Mouse (Mus musculus) heart, adult 18-20 months (tissue): ENCODE results near the gene Ccdc71. TPM values are rescaled to one million over a fixed set of nuclear protein-coding genes. Genes with fewer than 3 reads are reported as not detected.

Source experiments
- DNase-seq, 2 experiments: peaks; one replicate each; pipeline ENCODE4 v3.0.0; 2021 to 2022; ENCODE audit warnings: mixed read lengths in 1 of 2
- long read RNA-seq, 2 experiments: library from polyadenylated mRNA; stranded (forward); transcript quantifications; one replicate each; pipeline ENCODE4 v2.0.0; 2021
- total RNA-seq, 2 experiments: library from RNA; stranded (reverse); gene quantifications; 2 replicates each; pipeline ENCODE4 v1.2.3; 2021

Gene Ccdc71
- total RNA-seq: 10 to 100 TPM; 23.1 to 23.3 TPM
- long read RNA-seq, experiment 1, partial matches to known transcripts: 0 of 7 reads
- long read RNA-seq, experiment 1, other reads (novel, unspliced or antisense): 3 of 7 reads
- long read RNA-seq, experiment 2, partial matches to known transcripts: 0 of 3 reads
- long read RNA-seq, experiment 2, other reads (novel, unspliced or antisense): 2 of 3 reads

DNA sequence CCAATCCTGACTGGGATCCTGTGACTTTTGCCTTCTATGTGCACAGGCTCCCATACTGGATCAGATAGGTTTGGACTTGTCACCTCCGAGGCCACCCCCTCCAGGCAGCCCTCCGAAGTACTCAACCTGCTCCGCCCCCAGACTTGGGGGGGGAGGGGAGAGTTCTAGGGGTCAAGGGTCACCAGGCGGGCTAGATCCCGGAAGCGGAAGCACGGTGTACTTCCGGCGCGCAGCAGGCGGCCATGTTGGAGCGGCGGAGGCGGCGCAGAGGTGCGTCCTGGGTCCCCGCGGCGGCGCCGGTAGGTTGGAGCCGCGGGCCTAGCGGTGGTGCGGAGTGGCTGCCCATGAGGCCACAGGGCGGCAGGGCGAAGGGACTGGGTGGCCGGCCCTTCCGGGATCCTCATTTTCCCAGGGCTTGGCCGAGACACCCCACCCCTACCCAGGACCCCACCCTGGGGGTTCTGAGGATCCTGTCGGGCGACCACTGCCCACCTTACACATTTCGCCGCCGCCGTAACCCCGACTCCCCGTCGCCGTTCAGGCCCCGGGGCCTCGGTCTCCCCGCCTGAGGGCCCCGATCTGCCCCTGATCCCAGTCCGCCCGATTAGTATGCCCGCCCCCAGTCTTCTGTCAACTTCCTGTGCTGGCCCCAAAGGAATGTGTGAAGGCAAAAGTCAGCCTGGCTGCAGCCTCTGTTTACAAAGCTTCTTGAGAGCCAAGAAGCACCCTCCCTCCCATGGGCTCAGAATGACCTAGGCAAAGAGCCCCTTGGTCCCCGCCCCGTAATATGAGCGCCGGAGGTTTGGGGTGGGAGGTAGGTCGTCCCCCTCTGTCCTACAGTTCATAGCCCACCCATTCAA, at the start of gene Ccdc71:
TSS of gene Ccdc71 (plus strand) at position 209 of the 860 bp plus-strand sequence.
- peak; percentile 89 to 92 for DNase-seq

DNA sequence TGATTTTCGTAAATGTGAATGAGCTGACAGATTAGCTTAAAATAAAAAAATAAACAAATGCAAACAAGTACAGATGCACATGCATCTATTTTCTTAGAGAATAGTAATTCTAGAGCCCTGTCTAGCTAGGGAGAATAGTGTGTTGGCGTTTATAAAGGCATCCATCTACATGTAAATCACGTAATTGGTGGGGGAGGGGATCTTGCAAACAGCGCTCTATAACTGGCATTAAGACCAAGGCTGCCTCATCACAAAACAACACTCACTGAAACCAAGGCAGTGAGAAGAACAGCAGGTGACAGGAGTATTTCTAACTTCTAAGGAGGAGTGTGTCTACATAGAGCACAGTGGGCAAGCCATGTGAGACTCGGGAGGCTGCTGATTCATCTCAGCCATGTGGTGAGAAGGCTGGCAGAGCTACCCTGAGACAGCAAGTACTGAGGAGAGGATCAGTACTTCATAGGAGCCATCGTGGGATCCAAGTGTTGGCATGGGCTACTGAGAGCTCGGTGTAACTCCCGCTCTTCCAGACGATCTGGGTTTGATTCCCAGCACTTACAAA, 48.9 kb upstream of the Ccdc71 start:
- no peak for DNase-seq

DNA sequence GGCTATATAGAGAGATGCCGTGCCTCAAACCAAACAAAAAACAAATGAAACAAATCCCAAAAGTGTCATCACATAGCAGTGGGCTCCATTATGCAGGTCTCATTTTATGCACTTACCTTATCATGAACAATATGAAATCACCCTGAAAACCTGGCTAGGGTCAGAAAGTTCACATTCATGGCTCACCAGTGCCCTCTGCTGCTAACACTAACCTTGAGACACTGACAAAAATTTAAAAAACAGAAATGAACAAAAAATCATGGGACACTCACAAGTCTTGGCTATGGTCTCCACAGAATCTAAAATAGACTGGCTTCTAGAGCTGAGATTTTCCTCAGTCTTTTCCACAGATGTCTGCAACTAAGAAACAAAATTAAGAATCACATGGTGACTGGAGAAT, 48.1 kb upstream of the Ccdc71 start:
- DNase-seq: peak in 1 of 2 experiments; percentile 44

DNA sequence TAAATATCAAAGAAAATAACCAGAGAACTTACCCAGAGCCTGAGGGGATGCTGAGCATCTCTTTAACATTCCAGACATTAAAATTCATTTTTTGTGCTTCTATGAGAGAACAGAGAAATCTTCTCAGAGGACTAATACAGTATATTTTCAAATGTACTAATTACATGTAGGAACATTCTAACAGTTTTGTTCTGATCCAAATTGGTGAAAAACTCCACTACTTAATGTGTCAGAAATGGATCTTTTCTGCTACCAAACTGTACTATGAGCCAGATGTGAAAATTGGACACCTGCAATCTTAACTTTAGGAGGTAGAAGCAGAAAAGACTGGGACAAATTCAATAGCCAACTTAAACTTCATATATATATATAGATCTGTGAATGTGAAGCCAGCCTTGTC, 31.9 kb upstream of the Ccdc71 start, which contains the start of gene Ccdc36:
TSS of gene Ccdc36 (minus strand) at position 101 of the 400 bp plus-strand sequence.
- DNase-seq: no peak

DNA sequence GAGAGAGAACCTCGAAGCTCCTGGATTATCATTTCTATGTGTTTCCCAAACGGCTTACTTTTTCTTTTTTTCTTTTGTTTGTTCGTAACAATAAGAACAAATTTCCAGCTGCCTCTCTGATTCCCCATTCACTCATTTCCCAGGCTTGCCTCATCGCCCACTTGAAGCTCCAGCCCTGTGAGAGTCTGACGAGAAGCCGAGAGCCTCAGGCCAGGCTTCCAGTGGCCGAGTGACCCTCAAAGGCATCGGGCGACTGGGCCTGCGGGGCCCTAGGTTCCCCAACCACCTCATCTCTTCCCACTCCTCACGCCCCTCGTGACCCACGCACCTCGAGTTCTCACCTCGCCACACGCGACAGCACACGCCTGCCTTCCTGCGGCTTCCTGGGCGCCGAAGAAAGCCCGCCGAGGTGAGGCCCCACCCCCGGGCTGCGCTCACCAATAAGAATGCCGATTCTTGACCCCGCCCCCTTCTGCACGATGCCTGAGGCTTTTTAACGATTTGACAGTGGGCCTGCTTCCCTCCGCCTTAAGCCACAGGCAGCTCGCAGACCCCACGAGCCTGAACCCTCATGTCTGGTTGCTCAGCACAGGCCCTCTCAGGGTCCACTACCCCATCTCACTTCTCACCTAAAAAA, 28.8 kb upstream of the Ccdc71 start:
- no peak for DNase-seq

DNA sequence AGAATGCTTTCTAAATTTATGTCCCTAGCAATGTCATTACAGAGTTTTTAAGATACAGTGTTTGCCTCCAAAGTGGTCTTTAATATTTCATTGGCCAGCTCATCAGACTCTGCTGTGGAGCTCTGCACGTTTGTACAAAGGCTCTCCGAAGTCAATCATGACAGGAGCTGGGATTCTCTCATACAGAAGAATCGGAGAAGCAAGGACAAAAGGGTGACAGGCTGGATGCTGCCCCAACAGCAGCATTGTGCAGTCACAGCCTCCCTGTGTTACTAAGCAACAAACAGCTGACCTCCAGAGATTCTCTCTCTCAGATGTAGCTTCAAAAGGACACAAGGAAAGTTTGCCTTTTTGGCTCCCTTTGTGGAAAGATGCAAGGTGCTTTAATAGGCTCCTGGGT, 24.1 kb upstream of the Ccdc71 start, which contains the start of gene BC048562:
TSS of gene BC048562 (plus strand) at position 301 of the 400 bp plus-strand sequence.
- DNase-seq: no peak

DNA sequence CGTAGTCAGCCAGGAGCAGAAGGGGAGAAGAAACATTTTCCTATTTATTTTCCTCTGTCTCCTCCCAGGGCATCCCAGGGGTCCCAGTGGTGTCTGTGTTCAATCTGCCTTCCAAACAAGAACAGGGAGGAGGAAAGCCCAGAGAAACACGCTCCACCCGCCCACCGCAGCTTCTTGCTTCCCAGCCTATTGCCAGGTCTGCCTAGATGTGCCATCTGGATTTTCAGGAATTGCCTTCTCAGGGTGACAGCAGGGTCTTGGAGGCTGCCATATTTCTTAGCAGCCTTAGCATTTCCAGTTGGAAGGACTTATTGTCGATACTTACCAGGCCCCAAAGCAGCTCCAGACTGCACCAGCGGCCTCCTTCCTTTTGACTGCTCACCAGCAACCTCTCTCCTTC, 21.2 kb upstream of the Ccdc71 start:
- no peak for DNase-seq

DNA sequence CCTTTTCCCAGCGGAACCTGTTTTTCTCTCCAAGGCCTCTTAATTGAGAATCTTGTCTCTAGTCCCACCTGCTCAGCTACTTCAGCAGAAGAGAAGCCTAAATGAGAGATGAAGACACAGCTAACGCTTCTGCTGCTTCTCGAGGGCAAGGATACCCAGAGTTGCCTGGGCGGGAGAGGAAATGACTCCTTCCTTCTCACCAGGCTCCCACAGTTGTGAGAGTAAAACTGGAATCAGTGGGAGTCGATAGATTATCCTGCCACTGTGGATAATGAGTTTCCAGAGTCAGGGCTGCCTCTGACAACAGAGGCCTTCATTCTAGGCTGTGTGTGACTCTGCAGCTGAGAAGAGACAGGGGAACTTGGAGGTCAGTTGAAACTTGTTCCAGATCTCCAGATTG, 19.8 kb upstream of the Ccdc71 start:
- DNase-seq: no peak

DNA sequence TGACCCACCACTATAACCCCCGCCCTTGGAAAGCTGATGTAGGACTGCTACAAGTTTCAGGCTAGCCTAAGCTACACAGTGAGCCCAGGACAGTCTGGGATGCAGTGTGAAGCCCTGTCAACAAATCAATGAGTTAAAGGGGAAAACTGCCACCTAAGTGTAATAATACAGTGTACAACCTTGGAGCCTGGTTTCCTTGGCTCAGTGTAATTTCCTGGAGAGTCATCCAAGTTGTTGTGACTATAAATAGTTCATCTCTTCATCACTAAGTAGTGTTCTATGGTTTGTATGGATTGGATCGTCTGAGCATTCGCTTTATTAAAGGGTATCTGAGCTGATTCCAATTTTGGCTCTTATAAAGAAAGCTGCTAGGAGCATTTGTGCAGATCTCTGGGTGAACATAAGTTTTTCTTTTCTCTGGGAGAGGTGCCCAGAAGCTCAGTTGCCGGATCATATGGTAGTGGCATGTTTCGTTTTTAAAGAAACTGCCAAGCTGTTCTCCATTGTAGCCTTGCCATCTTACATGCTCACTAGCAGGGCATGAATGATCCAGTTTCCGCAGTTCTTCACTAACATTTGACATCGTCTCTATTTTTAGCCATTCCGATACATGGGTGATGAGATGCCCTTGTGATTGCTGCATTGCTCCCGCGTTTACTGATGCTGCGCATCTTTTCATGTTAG, 18.9 kb upstream of the Ccdc71 start:
- no peak for DNase-seq

DNA sequence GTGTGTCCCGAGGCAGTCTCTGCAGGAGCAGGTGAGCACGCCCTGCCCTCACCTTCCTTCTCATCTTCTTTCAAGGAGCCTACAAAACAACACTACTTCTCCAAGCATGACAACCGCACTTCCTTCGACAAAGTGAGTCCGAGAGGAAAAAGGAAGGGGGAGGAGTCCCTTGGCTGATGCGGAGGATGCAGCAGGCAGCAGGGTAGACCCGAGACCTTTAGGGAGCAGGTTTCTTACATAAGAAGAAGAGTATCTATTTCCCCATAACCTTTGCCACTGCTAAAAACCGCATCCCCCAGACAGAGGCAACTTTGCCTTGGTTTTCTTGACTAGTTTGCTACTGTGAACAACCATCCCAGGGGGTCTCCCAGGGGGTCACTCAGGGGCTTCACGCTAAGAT, 15.2 kb upstream of the Ccdc71 start:
- DNase-seq: no peak

DNA sequence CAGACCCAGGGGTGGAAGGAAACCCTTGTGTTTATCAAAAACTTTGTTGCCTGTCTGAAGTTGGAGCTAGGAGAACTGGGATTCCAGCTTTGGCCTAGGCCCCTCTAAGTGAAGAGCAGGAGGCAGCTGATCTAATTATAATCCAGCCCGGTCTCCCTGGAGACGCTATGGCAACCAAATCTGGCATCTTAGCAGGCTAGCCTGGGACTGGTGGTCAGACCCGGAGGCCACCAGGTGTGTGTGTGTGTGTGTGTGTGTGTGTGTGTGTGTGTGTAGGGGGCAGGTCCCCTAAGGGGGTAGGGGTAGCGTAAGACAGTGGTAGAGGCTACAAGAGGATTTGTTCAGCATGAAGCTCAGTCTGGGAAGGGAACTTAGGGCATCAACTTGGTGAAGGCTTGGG, 10.5 kb upstream of the Ccdc71 start:
- peak in 1 of 2 experiments; percentile 48 for DNase-seq

DNA sequence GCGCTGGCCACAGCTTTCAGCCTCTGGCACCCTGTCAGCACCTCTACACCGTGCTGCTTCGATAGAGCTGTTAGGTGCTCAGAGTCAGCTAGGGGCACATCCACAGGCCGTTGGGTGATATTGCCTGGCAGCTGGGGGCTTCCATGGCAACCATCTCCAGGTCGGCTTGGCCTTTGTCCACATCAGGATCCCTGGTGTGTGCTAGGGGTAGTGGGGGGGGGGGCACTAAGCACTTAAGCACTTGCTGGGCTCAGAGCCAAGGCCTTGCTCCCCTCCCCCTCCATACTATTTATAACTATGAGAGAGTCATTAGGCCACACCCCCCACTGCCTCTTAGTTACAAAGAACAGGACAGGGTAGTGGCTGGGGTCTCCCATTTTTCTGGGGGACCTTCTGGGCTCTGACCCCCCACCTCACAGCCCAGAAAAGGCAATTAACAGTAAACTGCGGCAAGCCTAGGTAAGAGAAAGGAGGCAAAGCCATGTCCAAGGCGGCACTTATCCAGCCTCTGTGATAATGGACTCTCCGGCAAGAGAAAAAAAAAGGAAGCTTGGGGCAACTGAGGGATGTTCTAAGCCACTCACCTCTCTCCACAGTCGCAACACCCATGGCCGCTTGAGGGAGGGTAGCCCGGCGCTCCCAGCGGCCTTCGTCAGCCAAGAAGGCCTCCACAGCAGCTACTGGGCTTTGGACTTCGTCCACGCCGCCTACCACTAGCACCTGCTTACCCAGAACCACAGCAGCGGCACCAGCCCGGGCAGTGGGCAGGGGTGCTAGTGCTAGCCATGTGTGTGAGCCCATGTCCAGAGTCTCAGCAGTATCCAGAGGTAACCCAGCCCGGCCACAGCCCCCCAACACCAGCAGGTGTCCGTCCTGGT, 9.8 kb upstream of the Ccdc71 start:
- peak; percentile 37 to 38 for DNase-seq

DNA sequence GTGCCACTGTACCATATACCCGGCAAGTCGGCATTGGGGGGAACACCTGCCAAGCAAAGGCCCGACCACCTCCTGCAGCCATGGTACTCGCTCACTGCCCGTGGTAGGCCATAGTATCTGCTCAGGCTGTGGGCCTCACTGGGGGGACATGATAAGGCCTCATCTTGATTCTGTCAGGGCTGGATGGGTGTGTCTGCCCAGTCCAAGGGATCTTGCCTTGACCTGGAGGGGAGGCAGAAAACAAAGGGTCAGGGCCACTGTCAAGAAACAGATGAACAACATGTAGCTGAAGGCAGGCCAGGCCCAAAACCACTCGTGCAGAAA, 9.2 kb upstream of the Ccdc71 start:
- DNase-seq: no peak

DNA sequence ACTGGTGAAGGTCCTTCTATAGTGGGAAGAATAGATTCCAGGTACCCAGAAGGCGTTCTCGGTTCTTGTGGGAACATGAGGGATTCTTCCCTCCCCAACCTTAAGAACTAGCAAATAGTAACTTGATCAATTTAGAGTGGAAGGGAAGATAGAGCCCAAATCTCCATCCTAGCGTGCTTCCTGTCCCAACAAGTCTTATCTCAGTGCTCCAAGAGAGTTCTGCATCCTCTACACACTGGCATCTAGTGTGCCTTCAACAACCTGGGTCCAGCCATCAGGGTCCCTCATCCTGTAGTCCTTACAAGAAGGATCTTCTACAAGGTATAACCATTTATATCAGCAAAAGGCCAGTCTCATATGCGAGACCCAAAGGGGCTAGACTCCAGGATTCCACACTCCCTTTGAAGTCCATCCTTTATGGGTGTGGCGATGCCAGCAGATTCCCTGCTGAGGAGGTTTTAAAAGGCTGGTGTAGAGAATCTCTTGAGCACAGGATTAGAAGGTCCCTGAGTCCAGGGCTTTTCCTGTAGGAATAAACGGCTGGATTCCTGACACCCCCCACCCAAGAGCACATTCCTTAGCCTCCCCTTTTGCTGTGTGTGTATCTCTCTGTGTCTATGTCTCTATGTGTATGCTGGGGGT, 8.7 kb upstream of the Ccdc71 start:
- DNase-seq: no peak

DNA sequence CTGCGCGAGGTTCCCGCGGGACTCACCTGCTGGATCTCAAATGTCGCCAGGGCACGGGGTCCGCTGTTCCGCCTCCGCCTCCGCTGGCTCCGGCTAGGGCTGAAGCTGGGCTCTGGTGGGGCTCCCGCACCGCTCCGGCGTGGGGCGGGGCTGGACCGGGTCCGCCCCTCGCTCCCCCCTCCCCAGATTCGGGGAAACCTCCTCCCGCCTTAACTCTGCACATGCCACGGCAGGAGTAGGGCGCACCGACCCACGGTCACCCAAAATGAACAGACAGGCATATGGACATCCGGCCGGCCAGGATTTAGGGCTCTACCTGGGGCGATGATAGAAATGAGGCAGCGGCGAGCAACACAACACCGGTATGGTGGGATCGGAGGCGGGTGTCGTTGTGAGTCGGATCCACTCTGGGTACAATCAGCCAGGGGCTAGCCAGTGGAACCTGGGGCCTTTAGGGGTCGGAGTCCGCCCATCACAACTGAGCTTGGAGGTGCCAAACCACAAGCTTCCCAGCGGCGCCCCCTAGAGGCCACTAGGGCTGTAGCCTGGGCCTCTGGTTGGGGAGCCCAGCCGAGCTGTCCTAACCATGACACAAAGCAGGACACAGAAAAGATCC, 7.9 kb upstream of the Ccdc71 start:
- DNase-seq: peak; percentile 84 to 94

DNA sequence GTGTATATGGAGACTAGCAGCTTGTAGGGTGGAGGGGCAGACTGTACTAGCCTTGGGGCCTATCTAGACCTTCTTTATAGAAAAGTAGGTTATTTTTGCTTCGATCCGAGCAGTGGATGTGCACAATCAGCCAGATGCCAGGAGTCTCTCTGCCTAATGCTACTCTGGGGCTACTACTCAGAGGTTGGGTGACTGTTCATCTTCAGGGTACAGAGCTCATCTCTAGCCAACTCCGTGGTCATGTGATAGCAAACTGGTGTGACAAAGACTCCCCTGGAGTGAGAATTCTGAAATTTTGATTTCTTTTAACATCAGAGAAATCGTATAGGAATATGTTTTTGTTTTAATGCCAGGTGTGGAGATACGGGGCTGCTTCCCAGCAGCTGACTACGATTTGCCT, 7.4 kb upstream of the Ccdc71 start:
- DNase-seq: no peak

DNA sequence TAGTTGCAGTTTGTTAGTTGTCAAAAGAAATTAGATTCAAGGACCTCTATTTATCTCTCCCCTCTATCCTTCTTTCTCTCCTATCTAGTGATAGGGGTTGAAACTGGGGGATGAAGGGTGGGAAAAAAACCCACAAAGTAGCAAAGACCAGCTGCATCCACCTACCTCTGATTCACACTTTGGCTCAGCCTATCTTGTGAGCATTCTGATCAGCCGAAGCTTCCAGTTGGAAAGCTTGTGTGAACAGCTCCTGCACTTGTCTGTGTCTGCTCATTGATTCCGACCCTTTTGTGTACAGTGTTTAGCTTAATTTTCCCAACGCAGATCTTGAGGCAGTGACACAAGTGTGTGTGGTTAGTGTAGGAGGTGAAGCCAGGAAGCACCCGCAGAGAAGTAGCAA, 6.9 kb upstream of the Ccdc71 start:
- no peak for DNase-seq

DNA sequence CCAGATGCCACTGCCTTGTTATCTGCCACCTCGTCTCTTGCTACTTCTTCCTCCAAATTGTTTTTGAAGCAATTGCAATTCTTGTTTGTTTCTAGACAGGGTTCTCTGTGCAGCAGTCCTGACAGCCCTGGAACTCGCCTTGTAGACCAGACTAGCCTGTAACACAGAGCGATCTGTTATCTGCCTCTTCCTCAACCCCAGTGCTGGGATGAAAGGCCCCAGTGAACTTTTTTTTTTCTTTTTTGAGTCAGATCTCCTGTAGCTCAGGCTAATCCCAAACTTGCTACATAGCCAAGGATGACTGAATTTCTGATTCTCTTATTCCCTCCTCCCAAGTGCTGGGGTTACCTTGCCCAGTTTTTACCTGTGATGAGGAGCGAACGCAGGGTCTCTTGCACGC, 5.9 kb upstream of the Ccdc71 start:
- DNase-seq: no peak

DNA sequence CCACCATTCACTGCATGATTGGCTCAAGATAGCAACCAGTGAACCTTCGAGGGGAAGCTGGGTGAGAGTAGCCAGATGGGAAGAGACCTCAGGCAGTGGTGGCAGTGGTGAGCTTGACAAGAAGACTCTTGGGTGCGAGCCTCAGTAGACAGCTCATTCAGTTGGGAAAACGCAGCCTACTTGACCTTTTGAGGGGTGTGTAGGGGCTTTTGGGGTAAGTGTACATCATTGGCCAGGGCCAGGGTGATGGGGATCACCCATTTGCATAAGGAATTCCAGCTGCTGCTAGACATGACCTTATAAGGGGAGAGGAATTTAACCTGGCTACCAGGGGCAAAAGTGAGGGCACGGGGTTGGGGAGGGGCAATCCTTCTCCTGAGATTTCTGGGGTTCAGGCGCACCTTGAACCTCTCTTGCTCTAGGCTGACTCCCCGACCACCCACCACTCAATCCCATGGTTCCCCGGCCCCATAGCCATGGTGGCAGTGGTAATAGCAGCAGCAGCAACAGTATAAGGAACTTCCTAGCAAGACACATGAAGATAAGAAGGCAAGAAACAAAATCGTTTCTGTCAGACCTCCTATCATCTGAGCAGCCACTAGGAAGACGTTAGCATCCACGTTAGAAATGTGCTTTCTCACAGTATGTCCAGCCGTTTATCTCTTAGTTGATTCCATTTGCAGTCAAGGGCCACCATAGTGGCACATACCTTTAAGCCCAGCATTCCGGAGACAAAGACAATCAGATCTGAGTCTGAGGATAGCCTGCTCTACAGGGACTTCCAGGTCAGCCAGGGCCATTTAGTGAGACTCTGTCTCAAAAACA, 4.4 kb upstream of the Ccdc71 start:
- DNase-seq: no peak
